Mouse (Mus musculus): ENCODE data around the gene Polr2l.

Polr2l gene

GRCm38 (mm10) chr7:141432741-141433516, 42.0 kb downstream of the Polr2l start:
- no peak for DNase-seq (ENCODE audit: low spot score in 2 of 2)

- no peak for DNase-seq (ENCODE audit: low spot score in 2 of 2)
Measured at GRCm38 (mm10) chr7:141432186-141432611, 42.7 kb downstream of the Polr2l start.

GRCm38 (mm10) chr7:141431434-141432185, 43.3 kb downstream of the Polr2l start:
- DNase-seq (ENCODE audit: low spot score in 2 of 2): no peak

GRCm38 (mm10) chr7:141430585-141431240, 44.2 kb downstream of the Polr2l start:
- no peak for DNase-seq (ENCODE audit: low spot score in 2 of 2)

GRCm38 (mm10) chr7:141429840-141430584, 44.9 kb downstream of the Polr2l start:
- DNase-seq (ENCODE audit: low spot score in 2 of 2): no peak

- DNase-seq (ENCODE audit: low spot score in 2 of 2): peak; percentile 92 to 93
Measured at GRCm38 (mm10) chr7:141429310-141429709, 45.6 kb downstream of the Polr2l start, which contains the start of gene Cend1. Gene Cend1 (minus strand): TSS chr7:141429491.

- no peak for DNase-seq (ENCODE audit: low spot score in 2 of 2)
Measured at GRCm38 (mm10) chr7:141428701-141429100, 46.2 kb downstream of the Polr2l start.

GRCm38 (mm10) chr7:141426948-141427730, 47.8 kb downstream of the Polr2l start:
- no peak for DNase-seq (ENCODE audit: low spot score in 2 of 2)

GRCm38 (mm10) chr7:141423811-141424210, 51.1 kb downstream of the Polr2l start:
- no peak for DNase-seq (ENCODE audit: low spot score in 2 of 2)

Data from frontal cortex, postnatal 36 days (tissue).